Mouse (Mus musculus) intestine, postnatal 0 days (tissue): Measurements from ENCODE around the gene Nasp. TPM values are rescaled to one million over a fixed set of nuclear protein-coding genes. Genes with fewer than 3 reads are reported as not detected.

ENCODE experiments used
- ATAC-seq: fragments of 200-750 bp; cut with Nextera tagmentation; 2 replicates; pipeline ENCODE4 v1.8.0; 2017; ENCODE audit warnings: mild to moderate bottlenecking, moderate TSS enrichment, moderate library complexity
- H3K27ac ChIP-seq: fragments of 300-500 bp; sonication (generic); 2 replicates; pipeline ENCODE4 v1.5.1; 2014; ENCODE audit warnings: mild to moderate bottlenecking, low read depth, low read length, moderate library complexity
- H3K27me3 ChIP-seq: fragments of 300-500 bp; sonication (generic); replicated peaks from 2 replicates; pipeline ENCODE4 v1.6.1; 2014; ENCODE audit warnings: low read length, mixed read lengths; ENCODE audit not compliant: control insufficient read depth, insufficient read depth
- H3K36me3 ChIP-seq: fragments of 300-500 bp; sonication (generic); 2 replicates; pipeline ENCODE4 v1.6.1; 2014; ENCODE audit warnings: mild to moderate bottlenecking, moderate library complexity; ENCODE audit not compliant: control insufficient read depth, insufficient read depth
- H3K4me1 ChIP-seq: fragments of 300-500 bp; sonication (generic); replicated peaks from 2 replicates; pipeline ENCODE4 v1.6.1; 2014; ENCODE audit warnings: antibody characterized with exemption, low read length, mixed read lengths; ENCODE audit not compliant: control insufficient read depth, insufficient read depth
- H3K4me2 ChIP-seq: fragments of 300-500 bp; sonication (generic); replicated peaks from 2 replicates; pipeline ENCODE4 v1.6.1; 2014; ENCODE audit warnings: low read depth, mild to moderate bottlenecking, moderate library complexity
- H3K4me3 ChIP-seq: fragments of 300-500 bp; sonication (generic); 2 replicates; pipeline ENCODE4 v1.5.1; 2014; ENCODE audit warnings: low read depth, low read length
- H3K9ac ChIP-seq: fragments of 300-500 bp; sonication (generic); 2 replicates; pipeline ENCODE4 v1.6.1; 2014; ENCODE audit warnings: mild to moderate bottlenecking, low read depth, low read length
- H3K9me3 ChIP-seq: fragments of 300-500 bp; sonication (generic); 2 replicates; pipeline ENCODE4 v1.6.1; 2016; ENCODE audit warnings: mixed run types; ENCODE audit not compliant: control insufficient read depth
- CTCF ChIP-seq: sonication (generic); IDR thresholded peaks from 2 replicates; pipeline ENCODE4 v1.5.1; 2016; ENCODE audit warnings: low read depth, mild to moderate bottlenecking, control low read depth, antibody characterized with exemption, moderate library complexity
- WGBS: fragments of 180-500 bp; shearing (Covaris S2); extraction: QIAGEN DNeasy Blood & Tissue Kit; methylation state at CpG from one replicate; pipeline ENCODE4 v1.1.7; 2014; 5-methylcytosine and 5-hydroxymethylcytosine counted together
- polyA plus RNA-seq: library from polyadenylated mRNA; unstranded; fragments of >200 nt; fragmentation: Nextera tagmentation; extraction: Ambion mirVana; gene quantifications from 2 replicates; pipeline ENCODE4 v1.2.1, GENCODE M21; 2015

Gene Nasp
- polyA plus RNA-seq, 1 experiment from 2014 or later: 36.9 TPM

DNA sequence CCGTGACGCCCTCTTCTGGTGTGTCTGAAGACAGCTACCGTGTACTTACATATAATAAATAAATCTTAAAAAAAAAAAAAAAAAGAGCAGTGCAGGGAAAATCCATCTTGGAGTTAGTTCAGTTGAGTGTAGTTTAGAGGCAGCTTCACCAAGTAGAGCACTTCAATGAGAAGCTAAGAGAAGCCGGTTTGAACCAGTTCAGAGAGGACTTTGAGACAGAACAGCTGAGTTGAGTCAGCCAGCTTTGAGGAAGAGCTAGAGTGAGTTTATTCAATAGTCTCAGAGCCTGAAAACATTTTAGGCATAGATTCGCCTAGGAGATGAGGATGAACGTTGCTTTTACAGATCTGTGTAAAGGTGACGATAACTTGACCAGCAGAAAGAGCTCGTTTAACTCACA, 31.9 kb downstream of the Nasp start:
- H3K9ac ChIP-seq: no peak overlapping the region

DNA sequence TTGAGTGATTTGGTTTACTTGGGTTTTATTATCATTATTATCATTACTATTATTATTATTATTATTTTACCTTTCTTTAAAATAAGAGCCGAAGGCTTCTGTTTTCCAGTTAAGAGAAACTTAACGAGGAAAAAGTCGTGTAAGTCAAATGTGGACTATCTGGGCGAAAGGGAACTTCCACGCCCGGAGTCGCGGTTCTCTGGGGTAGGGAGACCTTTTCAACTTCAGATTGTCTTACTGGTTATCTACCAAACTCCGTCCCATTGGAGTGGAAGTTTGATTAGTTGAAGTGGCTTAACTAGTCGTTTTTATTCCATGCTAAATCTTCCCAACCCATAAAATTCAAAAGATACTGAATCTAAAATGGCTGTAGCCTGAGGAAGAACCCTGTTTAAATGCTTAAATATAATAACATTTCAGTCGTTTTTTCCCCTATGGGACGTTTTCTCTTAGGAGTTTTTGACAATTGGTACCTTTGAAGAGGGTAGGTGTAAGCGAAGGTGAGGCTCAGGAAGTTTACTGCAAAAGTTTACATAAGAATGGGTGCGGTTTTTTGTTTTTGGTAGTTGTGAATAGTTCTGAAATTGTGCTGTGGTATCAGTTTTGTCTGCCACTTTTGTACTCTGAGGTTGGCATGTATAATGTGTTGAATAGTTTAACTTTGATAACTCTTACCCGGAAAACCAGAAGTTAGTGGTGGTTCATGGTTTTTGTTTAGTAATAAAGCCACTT, 69.4 kb downstream of the Nasp start:
- ATAC-seq: no peak

More for the DNA sequence above, 31.9 kb downstream of the Nasp start:
- no peak for TF ChIP-seq CTCF
- 80% methylated on average over 8 of the region's 8 CpGs for WGBS
- no peak overlapping the region for H3K27ac ChIP-seq
- H3K4me3 ChIP-seq: no peak overlapping the region
- ATAC-seq: no peak
- no peaks in the 10 kb centered on the region for H3K27me3 ChIP-seq
- peaks cover 36% of the 10 kb centered on the region for H3K36me3 ChIP-seq
- H3K4me2 ChIP-seq: no peak overlapping the region
- no peaks in the 10 kb centered on the region for H3K9me3 ChIP-seq
- peaks cover 5% of the 10 kb centered on the region; the same call in 1 of the 2 replicates for H3K4me1 ChIP-seq

DNA sequence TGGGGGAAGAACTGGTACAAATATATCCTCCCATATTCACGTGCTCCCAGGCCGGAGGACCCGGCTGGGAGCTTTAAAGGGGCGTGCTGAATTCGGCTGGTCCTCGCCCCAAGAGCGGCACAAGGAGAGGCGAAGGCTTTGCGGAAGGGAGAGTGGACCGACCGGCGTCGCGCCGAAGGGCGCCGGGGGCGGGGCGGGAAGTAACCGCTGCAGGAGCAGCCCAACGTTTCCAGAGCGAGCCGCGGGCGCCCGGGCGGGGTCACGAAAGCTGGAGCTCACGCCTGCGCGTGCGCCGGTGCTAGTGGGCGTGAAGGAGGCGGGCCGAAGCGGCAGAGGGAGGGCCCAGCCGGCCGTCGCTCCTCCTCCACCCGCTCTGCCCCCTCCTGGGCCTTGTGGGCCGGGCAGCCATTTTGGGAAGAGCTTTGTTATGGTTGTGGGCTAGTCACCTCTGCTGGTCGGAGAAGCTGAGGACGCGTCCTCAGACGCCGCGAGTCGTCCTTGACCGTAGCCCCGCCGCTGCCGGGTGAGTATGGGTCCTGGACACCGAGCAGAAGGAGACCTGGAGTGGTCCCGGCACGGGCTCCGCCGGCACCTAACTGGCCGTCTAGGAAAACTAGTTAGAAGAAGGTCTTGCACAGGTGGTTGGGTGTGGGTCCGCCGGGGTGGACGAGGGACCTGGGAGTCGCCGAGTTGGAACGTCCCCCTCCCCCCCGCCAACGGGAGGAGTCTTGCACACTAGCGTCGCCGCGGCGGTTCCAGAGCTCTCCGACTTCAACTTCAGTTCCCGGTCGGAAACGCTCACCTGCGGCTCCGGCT, 70.2 kb downstream of the Nasp start, which contains the start of gene Gpbp1l1:
Gene Gpbp1l1 (plus strand): TSS at position 353 of the 816 bp plus-strand sequence.
- Histone ChIP-seq H3K4me3 (peak within 1 kb of the TSS; percentile 80), H3K4me2 (peak within 1 kb of the TSS; percentile 80), H3K27ac (peak within 1 kb of the TSS; percentile 97), H3K36me3 (peaks cover 10% of the 10 kb centered on the region), H3K9ac (peak within 1 kb of the TSS; percentile 86), H3K4me1 (no peaks in the 10 kb centered on the region), H3K9me3 (no peaks in the 10 kb centered on the region), H3K27me3 (no peaks in the 10 kb centered on the region)
- peak; percentile 95 for ATAC-seq
- peak; percentile 69 for TF ChIP-seq CTCF
- WGBS: under 1% methylated on average over 76 of the region's 78 CpGs

More for the DNA sequence above, 69.4 kb downstream of the Nasp start:
- Histone ChIP-seq H3K36me3 (peaks cover 8% of the 10 kb centered on the region), H3K27me3 (no peaks in the 10 kb centered on the region), H3K4me2 (peak overlapping the region; percentile 80), H3K4me1 (no peaks in the 10 kb centered on the region), H3K27ac (peak overlapping the region; percentile 97), H3K4me3 (peak overlapping the region; percentile 80), H3K9me3 (no peaks in the 10 kb centered on the region), H3K9ac (peak overlapping the region; percentile 86)
- WGBS: under 1% methylated on average over 15 of the region's 15 CpGs
- TF ChIP-seq CTCF: no peak

GRCm38 (mm10) chr4:116556561-116557305, 71.0 kb downstream of the Nasp start:
- peak overlapping the region; percentile 86 for H3K9ac ChIP-seq
- ATAC-seq: peak; percentile 94
- TF ChIP-seq CTCF: peak; percentile 22; the same call in 1 of the 2 replicates
- no peaks in the 10 kb centered on the region for H3K9me3 ChIP-seq
- H3K27ac ChIP-seq: peak overlapping the region; percentile 97
- peak overlapping the region; percentile 80 for H3K4me2 ChIP-seq
- WGBS: under 1% methylated on average over 28 of the region's 28 CpGs
- H3K27me3 ChIP-seq: no peaks in the 10 kb centered on the region
- peak overlapping the region; percentile 80 for H3K4me3 ChIP-seq
- H3K4me1 ChIP-seq: no peaks in the 10 kb centered on the region
- peaks cover 10% of the 10 kb centered on the region for H3K36me3 ChIP-seq

- WGBS: 3% methylated on average over 23 of the region's 23 CpGs
- Histone ChIP-seq H3K27me3 (no peaks in the 10 kb centered on the region), H3K9me3 (no peaks in the 10 kb centered on the region), H3K36me3 (peaks cover 10% of the 10 kb centered on the region), H3K27ac (peak within 1 kb of the TSS; percentile 97), H3K4me2 (peak within 1 kb of the TSS; percentile 80), H3K4me3 (peak within 1 kb of the TSS; percentile 80), H3K9ac (peak within 1 kb of the TSS; percentile 86), H3K4me1 (no peaks in the 10 kb centered on the region)
- TF ChIP-seq CTCF: no peak
- ATAC-seq: no peak
Observed at GRCm38 (mm10) chr4:116555413-116556300, 72.1 kb downstream of the Nasp start, which contains the start of gene Tmem69. TSS of gene Tmem69 (minus strand) at chr4:116555936.
